28 mouse cellular contexts compared by ENCODE assay signal in the genomic region with DNA sequence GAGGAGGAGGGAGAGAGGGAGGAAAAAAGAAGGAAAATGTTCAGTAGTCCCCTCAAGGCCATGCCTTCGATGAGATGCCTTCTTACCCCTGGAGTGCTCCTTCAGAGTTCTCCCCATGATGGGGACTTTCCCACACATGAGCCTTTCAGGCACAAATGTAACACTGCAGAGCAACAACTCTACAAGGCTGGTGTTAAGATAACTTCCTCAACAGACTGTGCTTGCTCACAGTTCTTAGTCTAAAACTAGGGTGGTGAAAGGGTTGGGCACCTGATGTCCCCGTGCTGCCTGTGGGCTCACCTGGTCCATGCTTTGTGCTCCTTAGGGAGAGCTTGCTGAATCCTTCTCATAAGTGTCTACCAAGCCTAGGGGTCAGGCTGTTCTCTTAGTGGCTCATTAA. TPM values are rescaled to one million over a fixed set of nuclear protein-coding genes. Genes with fewer than 3 reads are reported as not detected.
A peak's percentile ranks its signal among the peaks of the same experiment; 100 is the strongest.
DNase-seq lines count a peak whose midpoint lies in the region; ATAC-seq and TF ChIP-seq lines count a peak whose summit lies in the region.
"Had no signal": no experiment of that assay in that cellular context is flagged by ENCODE, and none has a peak within 500 bp of the region (broad histone marks: within the 10 kb centered on the region; RNA-seq: fewer than 3 reads in every experiment).

No protein-coding gene starts in this region.

- no peaks in the 10 kb centered on the region for H3K36me3 ChIP-seq in midbrain, embryonic 11.5 days (ENCODE audit: control insufficient read depth, insufficient read depth, low read length)
- no peaks in the 10 kb centered on the region for H3K36me3 ChIP-seq in midbrain, postnatal 0 days (ENCODE audit: insufficient read depth, low read length)
- no peaks in the 10 kb centered on the region for H3K36me3 ChIP-seq in splenic B cell, adult 2 months (ENCODE audit: control insufficient read depth, insufficient read depth, low read length, poor library complexity, severe bottlenecking)
- H3K36me3 ChIP-seq in kidney, embryonic 14.5 days (ENCODE audit: control insufficient read depth, insufficient read depth, low read length): no peaks in the 10 kb centered on the region
- H3K36me3 ChIP-seq: embryonic facial prominence, embryonic 13.5 days; embryonic facial prominence, embryonic 15.5 days; forebrain, embryonic 10.5 days; forebrain, embryonic 12.5 days; G1E had no signal

- peak; percentile 26 for DNase-seq in midbrain, embryonic 11.5 days (ENCODE audit: low spot score, missing footprints)
- DNase-seq in midbrain, postnatal 0 days (ENCODE audit: low spot score): no peak
- DNase-seq in induced T-regulatory cell, adult 2 months (ENCODE audit: low read depth): peak; percentile 66
- DNase-seq in splenic B cell, adult 2 months (ENCODE audit: low read depth, low spot score): peak; percentile 26
- DNase-seq in embryo, embryonic 10 days (ENCODE audit: low spot score): no peak
- DNase-seq: adrenal gland, adult 8-10 months; adrenal gland, postnatal 14 days; adrenal gland, postnatal 36 days; B cell, adult 2 months; cerebellum, adult 11-12 months; cerebellum, adult 2 months; cerebellum, adult 9-10 months; cerebellum, postnatal 10 days; cerebellum, postnatal 25 days; embryo, embryonic 11 days had no signal

- H3K4me2 ChIP-seq in midbrain, embryonic 11.5 days: no peak overlapping the region
- H3K4me2 ChIP-seq in midbrain, postnatal 0 days (ENCODE audit: low read depth, low read length, poor library complexity, severe bottlenecking): no peak overlapping the region
- no peak overlapping the region for H3K4me2 ChIP-seq in kidney, embryonic 14.5 days (replicated peaks; ENCODE audit: low read depth, low read length)
- H3K4me2 ChIP-seq: embryonic facial prominence, embryonic 13.5 days; embryonic facial prominence, embryonic 15.5 days; forebrain, embryonic 12.5 days had no signal

- 94% methylated on average over 2 of the region's 2 CpGs for WGBS in midbrain, embryonic 11.5 days
- WGBS in midbrain, postnatal 0 days: 93% methylated on average over 2 of the region's 2 CpGs
- 87% methylated on average over 2 of the region's 2 CpGs for WGBS in kidney, embryonic 14.5 days

- H3K9me3 ChIP-seq in midbrain, embryonic 11.5 days (ENCODE audit: control insufficient read depth, low read length): no peaks in the 10 kb centered on the region
- H3K9me3 ChIP-seq in midbrain, postnatal 0 days (ENCODE audit: low read length): no peaks in the 10 kb centered on the region
- H3K9me3 ChIP-seq in kidney, embryonic 14.5 days (ENCODE audit: control insufficient read depth, low read length): no peaks in the 10 kb centered on the region
- H3K9me3 ChIP-seq: embryonic facial prominence, embryonic 15.5 days; forebrain, embryonic 10.5 days; forebrain, embryonic 12.5 days; G1E had no signal

- TF ChIP-seq CTCF in midbrain, postnatal 0 days (IDR thresholded peaks at IDR 0.05): no peak

- no peak overlapping the region for H3K27ac ChIP-seq in midbrain, embryonic 11.5 days (ENCODE audit: low read depth, low read length)
- no peak overlapping the region for H3K27ac ChIP-seq in midbrain, postnatal 0 days (ENCODE audit: low read depth, low read length)
- H3K27ac ChIP-seq in kidney, embryonic 14.5 days (ENCODE audit: low read depth, low read length): no peak overlapping the region
- H3K27ac ChIP-seq: embryonic facial prominence, embryonic 13.5 days; embryonic facial prominence, embryonic 15.5 days; forebrain, embryonic 10.5 days; forebrain, embryonic 12.5 days had no signal

- no peaks in the 10 kb centered on the region for H3K27me3 ChIP-seq in midbrain, embryonic 11.5 days (ENCODE audit: control insufficient read depth, insufficient read depth, low read length)
- no peaks in the 10 kb centered on the region for H3K27me3 ChIP-seq in midbrain, postnatal 0 days (ENCODE audit: insufficient read depth, low read length)
- H3K27me3 ChIP-seq in splenic B cell, adult 2 months (ENCODE audit: control insufficient read depth, insufficient read depth, low read length, poor library complexity, severe bottlenecking): no peaks in the 10 kb centered on the region
- H3K27me3 ChIP-seq in kidney, embryonic 14.5 days (ENCODE audit: control insufficient read depth, insufficient read depth, low read length): no peaks in the 10 kb centered on the region
- H3K27me3 ChIP-seq: embryonic facial prominence, embryonic 13.5 days; embryonic facial prominence, embryonic 15.5 days; forebrain, embryonic 12.5 days; Patski had no signal

- no peak for ATAC-seq in midbrain, embryonic 11.5 days (ENCODE audit: low FRiP score)
- no peak for ATAC-seq in midbrain, postnatal 0 days (ENCODE audit: low FRiP score)
- ATAC-seq in CD4-positive, CD25-positive, alpha-beta regulatory T cell, adult 4 months: peak; percentile 28
- no peak for ATAC-seq in monocyte, adult 5-6 weeks (replicated peaks; ENCODE audit: insufficient number of reproducible peaks, low FRiP score, low TSS enrichment, poor library complexity, severe bottlenecking)
- ATAC-seq in kidney, embryonic 14.5 days (ENCODE audit: low FRiP score, low TSS enrichment): no peak
- ATAC-seq: activated CD4-positive, CD25-positive, alpha-beta regulatory T cell, adult 4 months; forebrain, embryonic 14.5 days; forebrain, embryonic 16.5 days; Patski had no signal

- no peaks in the 10 kb centered on the region for H3K4me1 ChIP-seq in midbrain, embryonic 11.5 days (ENCODE audit: control insufficient read depth, insufficient read depth, low read length)
- no peaks in the 10 kb centered on the region for H3K4me1 ChIP-seq in midbrain, postnatal 0 days (ENCODE audit: insufficient read depth, low read length)
- H3K4me1 ChIP-seq in kidney, embryonic 14.5 days (ENCODE audit: control insufficient read depth, insufficient read depth, low read length): no peaks in the 10 kb centered on the region
- H3K4me1 ChIP-seq: embryonic facial prominence, embryonic 13.5 days; embryonic facial prominence, embryonic 15.5 days; forebrain, embryonic 10.5 days; forebrain, embryonic 12.5 days had no signal

- no peak overlapping the region for H3K9ac ChIP-seq in midbrain, embryonic 11.5 days (ENCODE audit: low read length)
- H3K9ac ChIP-seq in midbrain, postnatal 0 days (replicated peaks; ENCODE audit: low read length, poor library complexity, severe bottlenecking): no peak overlapping the region
- H3K9ac ChIP-seq in kidney, embryonic 14.5 days (ENCODE audit: low read depth, low read length): no peak overlapping the region
- H3K9ac ChIP-seq: embryonic facial prominence, embryonic 13.5 days; embryonic facial prominence, embryonic 15.5 days; forebrain, embryonic 12.5 days had no signal

- no peak overlapping the region for H3K4me3 ChIP-seq in midbrain, embryonic 11.5 days (ENCODE audit: low read depth, low read length)
- H3K4me3 ChIP-seq in midbrain, postnatal 0 days (ENCODE audit: low read depth, low read length): no peak overlapping the region
- H3K4me3 ChIP-seq in kidney, embryonic 14.5 days (ENCODE audit: low read length): no peak overlapping the region
- H3K4me3 ChIP-seq: embryonic facial prominence, embryonic 13.5 days; embryonic facial prominence, embryonic 15.5 days; erythroblast, embryonic 14.5 days; forebrain, embryonic 10.5 days; forebrain, embryonic 12.5 days had no signal

RNA-seq across cellular contexts. Expression of gene Herpud2, which starts 33.0 kb away (rescaled TPM):
- 31.8 and 33.9 TPM in 2 replicates for polyA plus RNA-seq in midbrain, embryonic 11.5 days (2014; fragmentation: Nextera tagmentation; extraction: Ambion mirVana)
- 15.8 and 28.5 TPM in 2 replicates for total RNA-seq in midbrain, postnatal 0 days (2014; rRNA removed)
- 25.9 and 26.6 TPM in 2 replicates for polyA plus RNA-seq in midbrain, postnatal 0 days (2015; fragmentation: Nextera tagmentation; extraction: Ambion mirVana)
- 10 to 100 TPM; 11.0 to 15.3 TPM for polyA plus RNA-seq in CD4-positive, CD25-positive, alpha-beta regulatory T cell, adult 4 months (2017; shearing (Covaris generic))
- 25.8 to 45.1 TPM (median 36.1 TPM) in 3 replicates for total RNA-seq in monocyte, adult 5-6 weeks (2017)
- polyA plus RNA-seq in kidney, embryonic 14.5 days (2014; fragmentation: Nextera tagmentation; extraction: Ambion mirVana): 22.6 and 36.9 TPM in 2 replicates

Comparison
In these comparisons a context has a peak if more than half of its experiments do, and no peak if none do; other contexts are left out.
1. DNase-seq: peak in midbrain, embryonic 11.5 days (single experiment), induced T-regulatory cell, adult 2 months (single experiment) and splenic B cell, adult 2 months (single experiment); none in midbrain, postnatal 0 days (single experiment) and embryo, embryonic 10 days (single experiment).